Mouse (Mus musculus): Measurements from ENCODE around the gene Trim11. TPM values are rescaled to one million over a fixed set of nuclear protein-coding genes. Genes with fewer than 3 reads are reported as not detected.

Gene Trim11
- total and polyA plus RNA-seq, 2 experiments from 2014 or later: 15.2 to 23.7 TPM

DNA sequence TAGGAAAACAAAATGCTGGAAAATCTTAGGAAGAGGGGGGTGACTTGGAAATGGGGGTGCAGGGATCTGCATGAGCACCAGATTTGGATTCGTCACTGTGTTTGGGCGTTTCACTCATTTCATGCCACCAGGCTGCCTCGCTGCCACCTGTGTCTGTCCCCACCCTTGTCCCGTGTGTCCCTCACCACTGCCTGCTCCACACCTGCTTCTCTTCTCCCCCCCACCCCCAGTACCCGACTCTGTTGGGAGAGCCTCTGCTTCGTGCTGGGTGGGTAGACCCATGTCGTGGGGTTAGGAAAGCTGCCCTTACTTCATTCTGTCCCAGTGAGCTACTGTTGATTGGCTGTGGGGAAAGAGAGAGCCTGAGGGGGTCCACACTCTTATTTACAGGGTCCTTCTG lies 6.8 kb downstream of the Trim11 start:
- no peaks in the 10 kb centered on the region for H3K9me3 ChIP-seq (ENCODE audit: low read length)
- no peak overlapping the region for H3K4me3 ChIP-seq (ENCODE audit: low read depth, low read length)
- ATAC-seq (ENCODE audit: low FRiP score) (no peak), DNase-seq (ENCODE audit: low spot score) (no peak)
- no peak overlapping the region for H3K9ac ChIP-seq (replicated peaks; ENCODE audit: low read length, poor library complexity, severe bottlenecking)
- no peak for TF ChIP-seq CTCF (IDR thresholded peaks at IDR 0.05)
- peaks cover 58% of the 10 kb centered on the region for H3K36me3 ChIP-seq (ENCODE audit: insufficient read depth, low read length)
- H3K27me3 ChIP-seq (ENCODE audit: insufficient read depth, low read length): no peaks in the 10 kb centered on the region
- WGBS: 98% methylated on average over 6 of the region's 7 CpGs
- no peak overlapping the region for H3K27ac ChIP-seq (ENCODE audit: low read depth, low read length)
- peaks cover 9% of the 10 kb centered on the region for H3K4me1 ChIP-seq (ENCODE audit: insufficient read depth, low read length)
- H3K4me2 ChIP-seq (ENCODE audit: low read depth, low read length, poor library complexity, severe bottlenecking): no peak overlapping the region

DNA sequence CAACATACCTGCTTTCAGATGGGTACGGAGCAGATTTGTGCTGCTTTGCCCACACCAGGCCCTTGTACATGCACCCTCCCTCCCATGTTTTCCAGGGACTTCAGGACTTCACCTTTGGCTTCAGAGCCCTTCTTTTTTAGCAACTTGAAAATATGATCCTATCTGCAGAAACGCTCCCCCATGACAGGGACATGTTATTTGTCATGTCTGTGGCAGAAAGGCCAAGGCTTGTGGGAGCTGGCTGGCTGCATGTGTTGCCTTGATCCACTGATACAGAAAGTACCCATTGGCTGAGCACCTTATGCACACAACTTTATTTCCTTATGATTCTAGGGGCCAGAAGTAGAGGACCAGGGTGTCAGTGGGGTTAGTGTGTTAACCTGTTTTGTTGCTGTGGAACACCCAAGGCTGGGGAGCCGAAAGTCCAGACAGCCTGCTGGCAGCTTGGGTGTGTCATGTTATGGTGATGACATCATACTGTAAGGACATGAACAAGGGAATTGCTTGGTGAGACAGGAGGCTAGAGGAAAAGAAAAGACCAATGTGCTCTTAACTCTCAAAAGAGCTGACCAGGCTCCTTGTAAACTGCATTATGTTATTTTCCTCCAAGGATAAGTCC lies 7.5 kb downstream of the Trim11 start:
- WGBS: 93% methylated on average over 3 of the region's 3 CpGs
- Histone ChIP-seq H3K9me3 (ENCODE audit: low read length) (no peaks in the 10 kb centered on the region), H3K27ac (ENCODE audit: low read depth, low read length) (no peak overlapping the region), H3K4me3 (ENCODE audit: low read depth, low read length) (no peak overlapping the region), H3K27me3 (ENCODE audit: insufficient read depth, low read length) (no peaks in the 10 kb centered on the region), H3K4me1 (ENCODE audit: insufficient read depth, low read length) (0 out of 2 replicates have a peak, but pooled peaks cover 3% of the 10 kb centered on the region), H3K9ac (replicated peaks; ENCODE audit: low read length, poor library complexity, severe bottlenecking) (no peak overlapping the region), H3K36me3 (ENCODE audit: insufficient read depth, low read length) (peaks cover 58% of the 10 kb centered on the region), H3K4me2 (ENCODE audit: low read depth, low read length, poor library complexity, severe bottlenecking) (no peak overlapping the region)
- ATAC-seq (ENCODE audit: low FRiP score): no peak
- no peak for TF ChIP-seq CTCF (IDR thresholded peaks at IDR 0.05)
- no peak for DNase-seq (ENCODE audit: low spot score)

DNA sequence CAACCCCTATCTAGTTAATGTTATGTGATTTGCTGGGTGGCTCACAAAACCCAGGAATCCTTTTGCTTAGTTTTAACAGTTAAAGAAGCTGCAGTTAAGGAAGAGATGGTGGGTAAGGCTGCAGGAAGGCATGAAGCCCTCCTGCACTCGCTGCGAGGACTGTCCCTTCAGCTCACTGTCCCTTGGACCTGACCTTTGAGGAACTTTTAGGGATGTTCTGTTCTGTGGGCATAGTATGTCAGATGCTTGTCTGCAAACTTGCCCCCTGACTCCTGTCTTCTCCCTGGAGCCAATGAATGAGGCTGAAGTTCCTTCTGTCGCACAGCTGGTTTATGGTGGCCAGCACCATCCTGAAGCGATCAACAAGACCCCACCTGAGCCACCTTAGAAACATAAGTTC lies 11.3 kb downstream of the Trim11 start:
- H3K36me3 ChIP-seq (ENCODE audit: insufficient read depth, low read length): peaks cover 51% of the 10 kb centered on the region
- no peak overlapping the region for H3K27ac ChIP-seq (ENCODE audit: low read depth, low read length)
- H3K4me2 ChIP-seq (ENCODE audit: low read depth, low read length, poor library complexity, severe bottlenecking): no peak overlapping the region
- no peak for DNase-seq (ENCODE audit: low spot score)
- no peak overlapping the region for H3K4me3 ChIP-seq (ENCODE audit: low read depth, low read length)
- H3K4me1 ChIP-seq (ENCODE audit: insufficient read depth, low read length): 0 out of 2 replicates have a peak, but pooled peaks cover 3% of the 10 kb centered on the region
- ATAC-seq (ENCODE audit: low FRiP score): no peak
- 98% methylated on average over 4 of the region's 4 CpGs for WGBS
- no peak for TF ChIP-seq CTCF (IDR thresholded peaks at IDR 0.05)
- no peak overlapping the region for H3K9ac ChIP-seq (replicated peaks; ENCODE audit: low read length, poor library complexity, severe bottlenecking)
- H3K9me3 ChIP-seq (ENCODE audit: low read length): no peaks in the 10 kb centered on the region
- H3K27me3 ChIP-seq (ENCODE audit: insufficient read depth, low read length): no peaks in the 10 kb centered on the region

DNA sequence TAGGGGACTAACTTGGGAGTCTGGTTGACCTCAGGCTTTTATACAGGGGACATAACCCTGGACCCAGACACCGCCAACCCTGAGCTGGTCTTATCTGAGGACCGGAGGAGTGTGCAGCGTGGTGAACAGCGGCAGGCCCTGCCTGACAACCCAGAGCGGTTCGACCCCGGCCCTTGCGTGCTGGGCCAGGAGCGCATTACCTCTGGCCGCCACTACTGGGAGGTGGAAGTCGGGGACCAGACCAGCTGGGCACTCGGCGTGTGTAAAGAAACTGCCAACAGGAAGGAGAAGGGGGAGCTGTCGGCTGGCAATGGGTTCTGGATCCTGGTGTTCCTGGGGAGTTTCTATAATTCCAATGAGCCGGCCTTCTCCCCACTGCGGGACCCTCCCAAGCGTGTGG lies 12.2 kb downstream of the Trim11 start:
- H3K27me3 ChIP-seq (ENCODE audit: insufficient read depth, low read length): no peaks in the 10 kb centered on the region
- no peak overlapping the region for H3K27ac ChIP-seq (ENCODE audit: low read depth, low read length)
- H3K36me3 ChIP-seq (ENCODE audit: insufficient read depth, low read length): peaks cover 45% of the 10 kb centered on the region
- DNase-seq (ENCODE audit: low spot score) (no peak), ATAC-seq (ENCODE audit: low FRiP score) (no peak)
- 0 out of 2 replicates have a peak, but pooled peaks cover 4% of the 10 kb centered on the region for H3K4me1 ChIP-seq (ENCODE audit: insufficient read depth, low read length)
- no peak overlapping the region for H3K9ac ChIP-seq (replicated peaks; ENCODE audit: low read length, poor library complexity, severe bottlenecking)
- no peak overlapping the region for H3K4me3 ChIP-seq (ENCODE audit: low read depth, low read length)
- H3K9me3 ChIP-seq (ENCODE audit: low read length): no peaks in the 10 kb centered on the region
- H3K4me2 ChIP-seq (ENCODE audit: low read depth, low read length, poor library complexity, severe bottlenecking): no peak overlapping the region
- 88% methylated on average over 17 of the region's 17 CpGs for WGBS
- TF ChIP-seq CTCF (IDR thresholded peaks at IDR 0.05): no peak

DNA sequence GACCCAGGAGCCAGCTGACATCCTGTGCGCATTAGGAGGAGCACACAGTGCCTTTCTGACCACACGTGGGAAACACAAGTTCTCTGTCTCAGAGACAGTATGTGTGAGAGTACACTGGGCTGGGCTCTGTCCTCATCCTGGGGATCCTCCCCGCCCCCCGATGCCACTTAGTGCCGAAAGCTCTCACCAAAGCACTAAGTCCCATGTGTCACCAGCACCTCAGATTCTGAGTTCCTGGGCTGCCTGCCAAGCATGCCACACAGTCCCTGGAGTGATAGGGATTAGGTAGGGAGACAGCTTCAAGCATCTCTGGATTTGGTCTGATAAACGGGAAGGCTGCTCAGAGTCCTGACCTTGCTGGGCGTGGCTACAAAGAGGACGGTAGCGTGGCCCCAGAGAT lies 12.9 kb downstream of the Trim11 start:
- H3K27me3 ChIP-seq (ENCODE audit: insufficient read depth, low read length): 0 out of 2 replicates have a peak, but pooled peaks cover 2% of the 10 kb centered on the region
- 0 out of 2 replicates have a peak, but pooled peaks cover 4% of the 10 kb centered on the region for H3K4me1 ChIP-seq (ENCODE audit: insufficient read depth, low read length)
- DNase-seq (ENCODE audit: low spot score): no peak
- H3K9me3 ChIP-seq (ENCODE audit: low read length): no peaks in the 10 kb centered on the region
- WGBS: 81% methylated on average over 9 of the region's 9 CpGs
- H3K9ac ChIP-seq (replicated peaks; ENCODE audit: low read length, poor library complexity, severe bottlenecking): no peak overlapping the region
- H3K27ac ChIP-seq (ENCODE audit: low read depth, low read length): no peak overlapping the region
- no peak for TF ChIP-seq CTCF (IDR thresholded peaks at IDR 0.05)
- no peak for ATAC-seq (ENCODE audit: low FRiP score)
- peaks cover 39% of the 10 kb centered on the region for H3K36me3 ChIP-seq (ENCODE audit: insufficient read depth, low read length)
- no peak overlapping the region for H3K4me3 ChIP-seq (ENCODE audit: low read depth, low read length)
- H3K4me2 ChIP-seq (ENCODE audit: low read depth, low read length, poor library complexity, severe bottlenecking): no peak overlapping the region

DNA sequence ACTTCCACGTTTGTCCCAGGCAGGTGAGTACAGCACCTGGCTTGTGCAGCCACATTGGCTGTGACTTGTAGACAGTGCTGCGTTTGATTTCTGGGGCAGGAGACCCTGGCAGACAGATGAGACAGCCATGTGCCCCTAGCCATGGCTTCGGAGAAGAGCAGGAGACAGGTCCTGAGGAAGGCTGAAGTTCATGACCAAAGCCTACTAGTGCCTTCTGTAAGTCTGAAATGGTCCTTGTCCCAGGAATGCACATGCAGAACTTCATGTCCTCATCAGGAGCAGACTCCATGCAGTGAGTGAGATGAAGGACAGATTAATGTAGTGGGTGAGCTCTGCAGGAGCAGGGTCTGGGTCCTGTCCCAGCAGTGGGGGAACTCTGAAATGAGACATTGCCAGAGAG lies 14.0 kb downstream of the Trim11 start:
- Histone ChIP-seq H3K27ac (ENCODE audit: low read depth, low read length) (no peak overlapping the region), H3K4me2 (ENCODE audit: low read depth, low read length, poor library complexity, severe bottlenecking) (no peak overlapping the region), H3K9ac (replicated peaks; ENCODE audit: low read length, poor library complexity, severe bottlenecking) (no peak overlapping the region), H3K9me3 (ENCODE audit: low read length) (no peaks in the 10 kb centered on the region), H3K27me3 (ENCODE audit: insufficient read depth, low read length) (0 out of 2 replicates have a peak, but pooled peaks cover 3% of the 10 kb centered on the region), H3K4me3 (ENCODE audit: low read depth, low read length) (no peak overlapping the region), H3K36me3 (ENCODE audit: insufficient read depth, low read length) (peaks cover 27% of the 10 kb centered on the region), H3K4me1 (ENCODE audit: insufficient read depth, low read length) (0 out of 2 replicates have a peak, but pooled peaks cover 4% of the 10 kb centered on the region)
- TF ChIP-seq CTCF (IDR thresholded peaks at IDR 0.05): no peak
- DNase-seq (ENCODE audit: low spot score) (no peak), ATAC-seq (ENCODE audit: low FRiP score) (no peak)
- 88% methylated on average over 3 of the region's 3 CpGs for WGBS
